Mouse (Mus musculus) heart, embryonic 11.5 days (tissue): ENCODE data around the gene Plekhb2. TPM values are rescaled to one million over a fixed set of nuclear protein-coding genes. Genes with fewer than 3 reads are reported as not detected.
A peak's percentile ranks its signal among the peaks of the same experiment; 100 is the strongest.

Experiments
- ATAC-seq: fragments of 200-750 bp; cut with Nextera tagmentation; replicated peaks from 2 replicates; pipeline ENCODE4 v1.8.0; 2017; ENCODE audit warnings: moderate library complexity; ENCODE audit not compliant: insufficient number of reproducible peaks, low FRiP score, low TSS enrichment
- H3K27ac ChIP-seq: fragments of 300-500 bp; sonication (generic); 2 replicates; pipeline ENCODE4 v1.5.1; 2014; ENCODE audit warnings: mild to moderate bottlenecking, low read depth, low read length
- H3K27me3 ChIP-seq: fragments of 300-500 bp; sonication (generic); 2 replicates; pipeline ENCODE4 v1.6.1; 2014; ENCODE audit warnings: mild to moderate bottlenecking, low read length, mixed read lengths; ENCODE audit not compliant: control insufficient read depth, insufficient read depth
- H3K36me3 ChIP-seq: fragments of 300-500 bp; sonication (generic); 2 replicates; pipeline ENCODE4 v1.6.1; 2014; ENCODE audit warnings: mild to moderate bottlenecking, low read length, moderate library complexity, mixed read lengths; ENCODE audit not compliant: control insufficient read depth, insufficient read depth
- H3K4me1 ChIP-seq: fragments of 300-500 bp; sonication (generic); 2 replicates; pipeline ENCODE4 v1.6.1; 2014; ENCODE audit warnings: low read length; ENCODE audit not compliant: control insufficient read depth, insufficient read depth
- H3K4me2 ChIP-seq: fragments of 300-500 bp; sonication (generic); 2 replicates; pipeline ENCODE4 v1.6.1; 2014; ENCODE audit warnings: mild to moderate bottlenecking, moderate library complexity
- H3K4me3 ChIP-seq: fragments of 300-500 bp; sonication (generic); 2 replicates; pipeline ENCODE4 v1.5.1; 2014; ENCODE audit warnings: low read depth, low read length
- H3K9ac ChIP-seq: fragments of 300-500 bp; sonication (generic); 2 replicates; pipeline ENCODE4 v1.6.1; 2014; ENCODE audit warnings: mild to moderate bottlenecking, low read depth, low read length, moderate library complexity
- H3K9me3 ChIP-seq: fragments of 300-500 bp; sonication (generic); replicated peaks from 2 replicates; pipeline ENCODE4 v1.6.1; 2016; ENCODE audit warnings: low read length; ENCODE audit not compliant: control insufficient read depth
- WGBS: fragments of 180-500 bp; shearing (Covaris S2); extraction: QIAGEN DNeasy Blood & Tissue Kit; methylation state at CpG from one replicate; pipeline ENCODE4 v1.1.7; 2014; ENCODE audit not compliant: insufficient replicate concordance; 5-methylcytosine and 5-hydroxymethylcytosine counted together
- polyA plus RNA-seq: library from polyadenylated mRNA; unstranded; fragments of >200 nt; fragmentation: Nextera tagmentation; extraction: Ambion mirVana; gene quantifications from 2 replicates; pipeline ENCODE4 v1.2.1, GENCODE M21; 2014

The Plekhb2 gene
- polyA plus RNA-seq, 1 experiment from 2014 or later: 58.0 TPM

- 84% methylated on average over 8 of the region's 8 CpGs for WGBS
- no peak overlapping the region for H3K9ac ChIP-seq
- H3K4me3 ChIP-seq: no peak overlapping the region
- peaks cover 5% of the 10 kb centered on the region; the same call in 1 of the 2 replicates for H3K4me1 ChIP-seq
- H3K27me3 ChIP-seq: no peaks in the 10 kb centered on the region
- peaks cover 22% of the 10 kb centered on the region for H3K36me3 ChIP-seq
- no peaks in the 10 kb centered on the region for H3K9me3 ChIP-seq
- ATAC-seq: no peak
- no peak overlapping the region for H3K4me2 ChIP-seq
- no peak overlapping the region for H3K27ac ChIP-seq
These were observed 25.6 kb upstream of the Plekhb2 start for GRCm38 (mm10) chr1:34824208-34824607.

- peaks cover 4% of the 10 kb centered on the region; the same call in 1 of the 2 replicates for H3K4me1 ChIP-seq
- no peaks in the 10 kb centered on the region for H3K27me3 ChIP-seq
- H3K4me2 ChIP-seq: no peak overlapping the region
- no peak overlapping the region for H3K27ac ChIP-seq
- 82% methylated on average over 9 of the region's 9 CpGs for WGBS
- H3K4me3 ChIP-seq: no peak overlapping the region
- H3K9ac ChIP-seq: no peak overlapping the region
- no peaks in the 10 kb centered on the region for H3K9me3 ChIP-seq
- H3K36me3 ChIP-seq: peaks cover 24% of the 10 kb centered on the region
- no peak for ATAC-seq
These were observed 23.9 kb upstream of the Plekhb2 start for GRCm38 (mm10) chr1:34825909-34826308.

GRCm38 (mm10) chr1:34827900-34828299 is 21.9 kb upstream of the Plekhb2 start:
- 87% methylated on average over 7 of the region's 7 CpGs for WGBS
- Histone ChIP-seq H3K9ac (no peak overlapping the region), H3K27me3 (no peaks in the 10 kb centered on the region), H3K9me3 (no peaks in the 10 kb centered on the region), H3K36me3 (peaks cover 23% of the 10 kb centered on the region), H3K4me3 (no peak overlapping the region), H3K27ac (no peak overlapping the region), H3K4me2 (no peak overlapping the region), H3K4me1 (peaks cover 16% of the 10 kb centered on the region)
- ATAC-seq: no peak

GRCm38 (mm10) chr1:34828528-34829294 is 21.1 kb upstream of the Plekhb2 start:
- Histone ChIP-seq H3K4me3 (no peak overlapping the region), H3K27me3 (no peaks in the 10 kb centered on the region), H3K36me3 (peaks cover 18% of the 10 kb centered on the region), H3K9me3 (no peaks in the 10 kb centered on the region), H3K4me2 (no peak overlapping the region), H3K9ac (no peak overlapping the region), H3K27ac (no peak overlapping the region), H3K4me1 (peaks cover 18% of the 10 kb centered on the region)
- no peak for ATAC-seq
- WGBS: 90% methylated on average over 5 of the region's 5 CpGs

- Histone ChIP-seq H3K4me1 (peaks cover 18% of the 10 kb centered on the region), H3K27ac (no peak overlapping the region), H3K4me2 (no peak overlapping the region), H3K27me3 (no peaks in the 10 kb centered on the region), H3K4me3 (no peak overlapping the region), H3K9ac (no peak overlapping the region), H3K36me3 (peaks cover 23% of the 10 kb centered on the region), H3K9me3 (no peaks in the 10 kb centered on the region)
- ATAC-seq: no peak
- 81% methylated on average over 2 of the region's 2 CpGs for WGBS
These were observed 18.8 kb upstream of the Plekhb2 start for GRCm38 (mm10) chr1:34830934-34831333.

- ATAC-seq: no peak
- Histone ChIP-seq H3K4me1 (peaks cover 18% of the 10 kb centered on the region), H3K27me3 (no peaks in the 10 kb centered on the region), H3K36me3 (peaks cover 25% of the 10 kb centered on the region), H3K9me3 (no peaks in the 10 kb centered on the region), H3K27ac (no peak overlapping the region), H3K4me2 (no peak overlapping the region), H3K9ac (no peak overlapping the region), H3K4me3 (no peak overlapping the region)
- WGBS: 70% methylated on average over 1 of the region's 1 CpGs
These were observed 18.4 kb upstream of the Plekhb2 start for GRCm38 (mm10) chr1:34831381-34831780.

- Histone ChIP-seq H3K9me3 (no peaks in the 10 kb centered on the region), H3K4me1 (peaks cover 43% of the 10 kb centered on the region), H3K9ac (no peak overlapping the region), H3K27me3 (no peaks in the 10 kb centered on the region), H3K36me3 (peaks cover 12% of the 10 kb centered on the region), H3K4me3 (no peak overlapping the region), H3K27ac (no peak overlapping the region), H3K4me2 (no peak overlapping the region)
- ATAC-seq: no peak
- 77% methylated on average over 2 of the region's 2 CpGs for WGBS
These were observed 14.9 kb upstream of the Plekhb2 start for GRCm38 (mm10) chr1:34834904-34835303.

- Histone ChIP-seq H3K4me3 (no peak overlapping the region), H3K4me2 (peak overlapping the region; percentile 2; the same call in 1 of the 2 replicates), H3K27ac (0 out of 2 replicates have a peak overlapping the region, but pooled peaks have one; percentile 29), H3K27me3 (no peaks in the 10 kb centered on the region), H3K36me3 (peaks cover 8% of the 10 kb centered on the region), H3K9me3 (no peaks in the 10 kb centered on the region), H3K9ac (no peak overlapping the region), H3K4me1 (peaks cover 38% of the 10 kb centered on the region)
- WGBS: 59% methylated on average over 6 of the region's 6 CpGs
- ATAC-seq: no peak
These were observed 11.7 kb upstream of the Plekhb2 start for GRCm38 (mm10) chr1:34837951-34838689.
